Mouse (Mus musculus): ENCODE data around the gene Actr3b.

Gene Actr3b

GRCm38 (mm10) chr5:25886708-25887107, 126.9 kb downstream of the Actr3b start:
- no peak for DNase-seq (ENCODE audit: low spot score in 2 of 2)

- no peak for DNase-seq (ENCODE audit: low spot score in 2 of 2)
These were observed 130.1 kb downstream of the Actr3b start for GRCm38 (mm10) chr5:25889746-25890382.

GRCm38 (mm10) chr5:25891321-25891720, 131.5 kb downstream of the Actr3b start:
- DNase-seq (ENCODE audit: low spot score in 2 of 2), result peak in 1 of 2 experiments; percentile 9
